Mouse (Mus musculus) fibroblast of lung, adult 2 months (primary cell): ENCODE measurements around the gene Olfr1052.
"Not testable (repeated sequence)": the region's sequence is repeated elsewhere in the genome, so short reads cannot be mapped to it uniquely, and the experiment has no call there.

Experiments used
- DNase-seq: peaks from one replicate; pipeline ENCODE4 v3.0.0-alpha.2; 2011; ENCODE audit warnings: low read depth

The Olfr1052 gene

DNA sequence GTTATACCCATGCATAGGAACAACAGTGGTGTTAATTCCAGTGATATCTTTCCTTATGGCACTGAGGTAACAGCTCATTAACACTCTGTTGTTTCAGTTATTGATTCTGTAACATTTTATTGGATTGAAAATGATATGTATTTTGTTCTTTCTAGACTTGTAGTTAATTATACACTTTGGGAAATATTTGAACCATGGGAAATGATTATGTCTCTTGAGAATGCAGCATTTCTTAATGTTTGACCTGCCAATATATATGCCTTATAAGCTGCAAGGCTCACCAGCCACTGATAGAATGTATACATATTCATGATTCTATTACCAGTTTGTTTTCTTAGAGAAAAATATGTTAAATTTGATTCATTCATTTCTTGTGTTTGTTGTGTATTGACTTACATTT is at the start of gene Olfr1052:
Gene Olfr1052, plus strand, starts transcription at position 301 of the 400 bp plus-strand sequence.
- DNase-seq, result no peak

DNA sequence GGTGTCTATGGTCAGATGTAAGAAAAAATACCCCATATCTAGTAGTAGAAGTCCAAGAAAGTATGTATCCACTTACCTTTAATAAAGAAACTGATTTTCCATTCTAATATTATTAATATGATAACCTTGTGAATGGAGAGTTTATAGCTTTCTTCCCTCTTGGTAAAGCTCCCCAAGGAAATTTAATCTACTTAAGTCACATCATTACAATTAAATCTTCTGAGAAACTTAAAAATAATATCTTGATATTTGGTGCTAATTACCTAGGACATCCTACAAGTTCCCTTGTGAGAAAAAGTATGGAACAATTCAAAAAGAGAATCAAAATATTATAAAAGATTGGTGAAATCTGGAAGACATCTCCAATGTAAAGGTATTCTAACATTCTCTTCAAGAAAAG is 34.0 kb upstream of the Olfr1052 start, which contains the start of gene Olfr1049:
Gene Olfr1049, minus strand, starts transcription at position 101 of the 400 bp plus-strand sequence.
- DNase-seq, result not testable (repeated sequence)

DNA sequence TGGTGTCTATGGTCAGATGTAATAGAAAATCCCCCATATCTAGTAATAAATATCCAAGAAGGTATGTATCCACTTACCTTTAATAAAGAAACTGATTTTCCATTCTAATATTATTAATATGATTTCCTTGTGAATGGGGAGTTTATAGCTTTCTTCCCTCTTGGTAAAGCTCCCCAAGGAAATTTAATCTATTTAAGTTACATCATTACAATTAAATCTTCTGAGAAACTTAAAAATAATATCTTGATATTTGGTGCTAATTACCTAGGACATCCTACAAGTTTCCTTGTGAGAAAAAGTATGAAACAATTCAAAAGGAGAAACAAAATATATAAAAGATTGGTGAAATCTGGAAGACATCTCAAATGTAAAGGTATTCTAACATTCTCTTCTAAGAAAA is 13.3 kb upstream of the Olfr1052 start, which contains the start of gene Olfr1051:
Gene Olfr1051, minus strand, starts transcription at position 101 of the 400 bp plus-strand sequence.
- DNase-seq, result not testable (repeated sequence)

DNA sequence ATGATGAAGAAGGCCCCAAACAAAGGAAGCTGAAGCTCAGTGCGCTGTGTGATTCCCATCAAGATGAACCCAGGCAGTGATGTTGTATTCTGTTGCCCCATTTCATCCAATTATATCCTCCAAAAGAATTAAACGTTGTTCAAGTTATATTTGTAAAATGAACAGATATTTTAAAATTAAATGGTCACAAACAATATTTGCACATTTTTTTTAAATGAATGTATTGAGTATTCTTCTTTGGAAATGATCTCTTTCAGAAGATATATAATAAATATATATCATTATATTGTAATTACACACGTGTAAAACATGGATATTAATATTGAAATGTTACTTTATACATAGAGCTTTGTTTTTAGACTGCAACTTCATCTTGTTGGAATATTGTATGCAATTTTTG is 22.9 kb downstream of the Olfr1052 start, which contains the start of gene Olfr1053:
Gene Olfr1053, minus strand, starts transcription at position 101 of the 400 bp plus-strand sequence.
- no peak for DNase-seq

DNA sequence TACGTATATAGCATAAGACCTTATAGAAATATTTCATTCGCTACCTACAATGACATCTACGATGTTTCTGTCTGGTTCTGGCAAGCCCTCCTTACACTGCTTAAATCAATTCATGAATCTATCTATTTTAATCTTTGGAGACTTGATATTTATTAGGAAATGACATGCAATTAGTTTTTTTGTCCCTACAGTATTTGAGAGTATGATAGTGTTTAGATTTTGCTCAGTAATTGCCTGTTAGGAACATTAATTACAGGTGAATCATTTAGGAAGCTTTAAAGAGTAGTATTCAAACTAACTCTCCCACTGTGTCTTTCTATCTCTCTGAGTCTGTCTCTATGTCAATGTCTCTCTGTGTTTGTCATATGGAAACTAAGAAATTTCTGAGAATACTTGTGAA is 43.1 kb downstream of the Olfr1052 start, which contains the start of gene Olfr1054:
Gene Olfr1054, minus strand, starts transcription at position 101 of the 400 bp plus-strand sequence.
- DNase-seq, result no peak
